Comparison of ENCODE assay signal across 12 mouse cellular contexts in genomic region chr13:44715187-44715885, GRCm38 (mm10). TPM values are rescaled to one million over a fixed set of nuclear protein-coding genes. Genes with fewer than 3 reads are reported as not detected.
DNase-seq lines count a peak whose midpoint lies in the region; ATAC-seq lines count a peak whose summit lies in the region.
"Had no signal": no experiment of that assay in that cellular context is flagged by ENCODE, and none has a peak within 500 bp of the region (broad histone marks: within the 10 kb centered on the region; RNA-seq: fewer than 3 reads in every experiment).

No protein-coding gene starts in this region.

- H3K9ac ChIP-seq in limb, embryonic 11.5 days (ENCODE audit: low read length) = no peak overlapping the region
- no peak overlapping the region for H3K9ac ChIP-seq in forebrain, embryonic 13.5 days
- H3K9ac ChIP-seq in midbrain, embryonic 16.5 days (ENCODE audit: low read depth, low read length) = no peak overlapping the region
- H3K9ac ChIP-seq: heart, embryonic 12.5 days; liver, embryonic 15.5 days had no signal

- H3K4me2 ChIP-seq in limb, embryonic 11.5 days (ENCODE audit: low read depth, severe bottlenecking) = no peak overlapping the region
- peak overlapping the region; percentile 27 for H3K4me2 ChIP-seq in forebrain, embryonic 13.5 days
- peak overlapping the region; percentile 10; the same call in 1 of the 2 replicates for H3K4me2 ChIP-seq in midbrain, embryonic 16.5 days (ENCODE audit: low read length)
- H3K4me2 ChIP-seq: heart, embryonic 12.5 days; liver, embryonic 15.5 days had no signal

- no peak for ATAC-seq in limb, embryonic 11.5 days (ENCODE audit: insufficient number of reproducible peaks, low FRiP score, low TSS enrichment, low read depth)
- peak; percentile 78 for ATAC-seq in forebrain, embryonic 13.5 days
- no peak for ATAC-seq in midbrain, embryonic 16.5 days
- ATAC-seq: intestine, embryonic 16.5 days had no signal

- DNase-seq in limb, embryonic 11.5 days (ENCODE audit: low spot score) = peak; percentile 35
- DNase-seq in limb, embryonic 10.5 days (ENCODE audit: low spot score) = no peak
- DNase-seq in ZHBTc4 (ENCODE audit: low read depth, low spot score) = peak; percentile 83
- no peak for DNase-seq in urinary bladder, postnatal 4 days (ENCODE audit: low spot score in 2 of 2)
- no peak for DNase-seq in gastrocnemius, postnatal 4 days (ENCODE audit: low spot score in 2 of 2)
- DNase-seq: adrenal gland, adult 8-10 months; cerebellum, adult 11-12 months had no signal

- no peaks in the 10 kb centered on the region for H3K36me3 ChIP-seq in limb, embryonic 11.5 days (ENCODE audit: control insufficient read depth, insufficient read depth, low read length)
- H3K36me3 ChIP-seq in limb, embryonic 10.5 days = no peaks in the 10 kb centered on the region
- H3K36me3 ChIP-seq in forebrain, embryonic 13.5 days (ENCODE audit: poor library complexity, severe bottlenecking) = no peaks in the 10 kb centered on the region
- H3K36me3 ChIP-seq in midbrain, embryonic 16.5 days (ENCODE audit: control insufficient read depth, insufficient read depth, low read length) = no peaks in the 10 kb centered on the region
- H3K36me3 ChIP-seq: heart, embryonic 12.5 days; liver, embryonic 15.5 days had no signal

- whole genome bisulfite sequencing in limb, embryonic 11.5 days = 44% methylated on average over 10 of the region's 10 CpGs
- WGBS in limb, embryonic 10.5 days = 41% methylated on average over 10 of the region's 10 CpGs
- 9% methylated on average over 10 of the region's 10 CpGs for WGBS in forebrain, embryonic 13.5 days
- 21% methylated on average over 10 of the region's 10 CpGs for WGBS in midbrain, embryonic 16.5 days

- no peak overlapping the region for H3K4me3 ChIP-seq in limb, embryonic 11.5 days (ENCODE audit: low read depth, low read length)
- H3K4me3 ChIP-seq in limb, embryonic 10.5 days = no peak overlapping the region
- no peak overlapping the region for H3K4me3 ChIP-seq in forebrain, embryonic 13.5 days
- no peak overlapping the region for H3K4me3 ChIP-seq in midbrain, embryonic 16.5 days (ENCODE audit: low read depth, low read length)
- H3K4me3 ChIP-seq: heart, embryonic 12.5 days; liver, embryonic 15.5 days had no signal

- no peaks in the 10 kb centered on the region for H3K9me3 ChIP-seq in limb, embryonic 11.5 days (ENCODE audit: control insufficient read depth, low read length)
- H3K9me3 ChIP-seq in limb, embryonic 10.5 days (replicated peaks) = no peaks in the 10 kb centered on the region
- no peaks in the 10 kb centered on the region for H3K9me3 ChIP-seq in forebrain, embryonic 13.5 days (replicated peaks)
- H3K9me3 ChIP-seq in midbrain, embryonic 16.5 days (replicated peaks; ENCODE audit: control insufficient read depth, low read length, poor library complexity, severe bottlenecking) = no peaks in the 10 kb centered on the region
- H3K9me3 ChIP-seq: heart, embryonic 12.5 days; liver, embryonic 15.5 days had no signal

- no peaks in the 10 kb centered on the region for H3K27me3 ChIP-seq in limb, embryonic 11.5 days (ENCODE audit: control insufficient read depth, insufficient read depth, low read length)
- H3K27me3 ChIP-seq in limb, embryonic 10.5 days (ENCODE audit: low read depth, poor library complexity, severe bottlenecking) = no peaks in the 10 kb centered on the region
- H3K27me3 ChIP-seq in forebrain, embryonic 13.5 days = no peaks in the 10 kb centered on the region
- H3K27me3 ChIP-seq in midbrain, embryonic 16.5 days (ENCODE audit: control insufficient read depth, insufficient read depth, low read depth, low read length) = no peaks in the 10 kb centered on the region
- H3K27me3 ChIP-seq: heart, embryonic 12.5 days; liver, embryonic 15.5 days had no signal

- H3K4me1 ChIP-seq in limb, embryonic 11.5 days (ENCODE audit: control insufficient read depth, insufficient read depth, low read length) = peaks cover 6% of the 10 kb centered on the region; the same call in 1 of the 2 replicates
- H3K4me1 ChIP-seq in limb, embryonic 10.5 days = peaks cover 22% of the 10 kb centered on the region
- H3K4me1 ChIP-seq in forebrain, embryonic 13.5 days = peaks cover 9% of the 10 kb centered on the region
- no peaks in the 10 kb centered on the region for H3K4me1 ChIP-seq in midbrain, embryonic 16.5 days (ENCODE audit: control insufficient read depth, insufficient read depth, low read length)
- H3K4me1 ChIP-seq: heart, embryonic 12.5 days had no signal

- no peak overlapping the region for H3K27ac ChIP-seq in limb, embryonic 11.5 days (replicated peaks; ENCODE audit: low read depth, low read length)
- H3K27ac ChIP-seq in limb, embryonic 10.5 days = no peak overlapping the region
- H3K27ac ChIP-seq in forebrain, embryonic 13.5 days = no peak overlapping the region; the same call in 1 of the 2 replicates
- no peak overlapping the region for H3K27ac ChIP-seq in midbrain, embryonic 16.5 days (ENCODE audit: low read length)
- H3K27ac ChIP-seq: liver, embryonic 15.5 days had no signal

RNA-seq across cellular contexts. Expression of gene Jarid2, which starts 13.9 kb away (rescaled TPM):
- 34.5 and 37.6 TPM in 2 replicates for polyA plus RNA-seq in limb, embryonic 11.5 days (2014; fragmentation: Nextera tagmentation; extraction: Ambion mirVana)
- 48.4 and 56.6 TPM in 2 replicates for polyA plus RNA-seq in limb, embryonic 10.5 days (2016; fragmentation: Nextera tagmentation; extraction: Ambion mirVana)
- polyA plus RNA-seq in forebrain, embryonic 13.5 days (2015; fragmentation: Nextera tagmentation; extraction: Ambion mirVana) = 36.7 and 39.9 TPM in 2 replicates
- 36.6 and 44.6 TPM in 2 replicates for polyA plus RNA-seq in midbrain, embryonic 16.5 days (2015; fragmentation: Nextera tagmentation; extraction: Ambion mirVana)
- total RNA-seq in gastrocnemius, postnatal 4 days (2021) = 10 to 100 TPM; 41.4 to 50.6 TPM

Comparison
In these comparisons a context has a peak if more than half of its experiments do, and no peak if none do; other contexts are left out.
1. DNase-seq: peak in limb, embryonic 11.5 days (single experiment) and ZHBTc4 (single experiment); none in limb, embryonic 10.5 days (single experiment), urinary bladder, postnatal 4 days (0 of 2) and gastrocnemius, postnatal 4 days (0 of 2).